Mouse (Mus musculus): Measurements from ENCODE around the gene Cnksr1. TPM values are rescaled to one million over a fixed set of nuclear protein-coding genes. Genes with fewer than 3 reads are reported as not detected.
A peak's percentile ranks its signal among the peaks of the same experiment; 100 is the strongest.

Cnksr1 gene
- 0.81 and 1.5 TPM in 2 replicates for polyA plus RNA-seq (2014; fragmentation: Nextera tagmentation; extraction: Ambion mirVana)

DNA sequence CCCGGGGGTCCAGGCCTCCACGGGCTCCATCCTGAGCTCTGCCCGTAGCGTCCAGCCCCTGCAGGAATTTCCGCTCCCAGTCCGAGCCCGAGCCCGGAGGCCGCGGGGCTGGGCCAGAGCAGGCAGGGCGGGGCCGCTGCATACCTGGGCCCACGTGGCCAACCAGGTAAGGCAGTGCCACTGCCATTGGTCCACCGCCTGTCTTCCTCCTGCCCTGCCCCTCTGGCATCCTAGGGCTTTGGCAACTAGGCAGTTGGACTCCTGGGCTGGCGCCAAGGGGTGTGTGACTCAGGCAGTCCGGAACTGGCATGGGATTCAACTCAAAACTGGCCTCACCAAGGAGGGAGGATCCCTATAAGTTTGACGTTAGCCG lies at the start of gene Cnksr1:
Cnksr1 (minus strand) TSS at position 121 of the 373 bp plus-strand sequence.
- ATAC-seq (ENCODE audit: insufficient number of reproducible peaks, low FRiP score, low TSS enrichment, low read depth) (no peak), DNase-seq (ENCODE audit: low spot score) (peak; percentile 45)
- H3K9me3 ChIP-seq (ENCODE audit: control insufficient read depth, low read length), result no peaks in the 10 kb centered on the region
- peaks cover 4% of the 10 kb centered on the region; the same call in 1 of the 2 replicates for H3K4me1 ChIP-seq (ENCODE audit: control insufficient read depth, insufficient read depth, low read length)
- peaks cover 19% of the 10 kb centered on the region for H3K27me3 ChIP-seq (ENCODE audit: control insufficient read depth, insufficient read depth, low read length)
- WGBS, result 1% methylated on average over 18 of the region's 18 CpGs
- peak within 1 kb of the TSS; percentile 35 for H3K4me2 ChIP-seq (ENCODE audit: low read depth, severe bottlenecking)
- H3K9ac ChIP-seq (ENCODE audit: low read length), result no peak within 1 kb of the TSS
- no peaks in the 10 kb centered on the region for H3K36me3 ChIP-seq (ENCODE audit: control insufficient read depth, insufficient read depth, low read length)
- H3K27ac ChIP-seq (replicated peaks; ENCODE audit: low read depth, low read length), result no peak within 1 kb of the TSS
- peak within 1 kb of the TSS; percentile 11 for H3K4me3 ChIP-seq (ENCODE audit: low read depth, low read length)

DNA sequence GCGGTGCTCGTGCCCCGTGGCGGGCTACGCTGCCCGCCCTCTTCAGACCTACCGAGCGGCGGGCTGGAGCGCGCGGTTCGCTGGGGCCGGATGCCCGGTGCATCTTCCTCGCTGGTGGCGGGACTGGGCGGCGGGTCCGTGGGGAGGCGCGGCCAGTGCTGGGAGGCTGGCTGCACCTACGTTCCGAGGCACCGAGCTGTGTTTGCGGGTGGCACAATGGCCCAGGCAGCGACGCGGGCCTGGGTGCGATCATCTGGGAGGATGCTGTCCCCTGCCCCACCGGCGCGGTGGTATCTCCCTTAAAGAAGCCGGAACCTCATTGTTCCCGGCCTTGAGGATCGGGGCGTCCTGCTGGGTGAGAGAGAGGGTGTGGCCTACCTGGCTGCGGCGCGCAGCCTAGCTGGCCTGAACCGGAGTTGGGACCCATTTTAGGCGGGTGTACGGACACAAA lies 49.4 kb upstream of the Cnksr1 start, which contains the start of gene Pdik1l:
Pdik1l (minus strand) TSS at position 321 of the 451 bp plus-strand sequence.
- Histone ChIP-seq H3K27me3 (ENCODE audit: control insufficient read depth, insufficient read depth, low read length) (no peaks in the 10 kb centered on the region), H3K4me2 (ENCODE audit: low read depth, severe bottlenecking) (peak within 1 kb of the TSS; percentile 95), H3K9me3 (ENCODE audit: control insufficient read depth, low read length) (no peaks in the 10 kb centered on the region), H3K4me1 (ENCODE audit: control insufficient read depth, insufficient read depth, low read length) (peaks cover 11% of the 10 kb centered on the region), H3K9ac (ENCODE audit: low read length) (peak within 1 kb of the TSS; percentile 99), H3K27ac (replicated peaks; ENCODE audit: low read depth, low read length) (peak within 1 kb of the TSS; percentile 98), H3K4me3 (ENCODE audit: low read depth, low read length) (peak within 1 kb of the TSS; percentile 99), H3K36me3 (ENCODE audit: control insufficient read depth, insufficient read depth, low read length) (no peaks in the 10 kb centered on the region; the same call in 1 of the 2 replicates)
- WGBS, result under 1% methylated on average over 39 of the region's 43 CpGs
- peak; percentile 82 for ATAC-seq (ENCODE audit: insufficient number of reproducible peaks, low FRiP score, low TSS enrichment, low read depth)
- peak; percentile 86 for DNase-seq (ENCODE audit: low spot score)

- DNase-seq (ENCODE audit: low spot score) (peak; percentile 97), ATAC-seq (ENCODE audit: insufficient number of reproducible peaks, low FRiP score, low TSS enrichment, low read depth) (peak; percentile 91)
- Histone ChIP-seq H3K9me3 (ENCODE audit: control insufficient read depth, low read length) (no peaks in the 10 kb centered on the region), H3K36me3 (ENCODE audit: control insufficient read depth, insufficient read depth, low read length) (no peaks in the 10 kb centered on the region; the same call in 1 of the 2 replicates), H3K4me2 (ENCODE audit: low read depth, severe bottlenecking) (peak overlapping the region; percentile 95), H3K27me3 (ENCODE audit: control insufficient read depth, insufficient read depth, low read length) (no peaks in the 10 kb centered on the region), H3K4me1 (ENCODE audit: control insufficient read depth, insufficient read depth, low read length) (peaks cover 11% of the 10 kb centered on the region), H3K9ac (ENCODE audit: low read length) (peak overlapping the region; percentile 99), H3K27ac (replicated peaks; ENCODE audit: low read depth, low read length) (peak overlapping the region; percentile 98), H3K4me3 (ENCODE audit: low read depth, low read length) (peak overlapping the region; percentile 99)
- under 1% methylated on average over 57 of the region's 59 CpGs for WGBS
Measured at GRCm38 (mm10) chr4:134287168-134287564, 49.0 kb upstream of the Cnksr1 start.

DNA sequence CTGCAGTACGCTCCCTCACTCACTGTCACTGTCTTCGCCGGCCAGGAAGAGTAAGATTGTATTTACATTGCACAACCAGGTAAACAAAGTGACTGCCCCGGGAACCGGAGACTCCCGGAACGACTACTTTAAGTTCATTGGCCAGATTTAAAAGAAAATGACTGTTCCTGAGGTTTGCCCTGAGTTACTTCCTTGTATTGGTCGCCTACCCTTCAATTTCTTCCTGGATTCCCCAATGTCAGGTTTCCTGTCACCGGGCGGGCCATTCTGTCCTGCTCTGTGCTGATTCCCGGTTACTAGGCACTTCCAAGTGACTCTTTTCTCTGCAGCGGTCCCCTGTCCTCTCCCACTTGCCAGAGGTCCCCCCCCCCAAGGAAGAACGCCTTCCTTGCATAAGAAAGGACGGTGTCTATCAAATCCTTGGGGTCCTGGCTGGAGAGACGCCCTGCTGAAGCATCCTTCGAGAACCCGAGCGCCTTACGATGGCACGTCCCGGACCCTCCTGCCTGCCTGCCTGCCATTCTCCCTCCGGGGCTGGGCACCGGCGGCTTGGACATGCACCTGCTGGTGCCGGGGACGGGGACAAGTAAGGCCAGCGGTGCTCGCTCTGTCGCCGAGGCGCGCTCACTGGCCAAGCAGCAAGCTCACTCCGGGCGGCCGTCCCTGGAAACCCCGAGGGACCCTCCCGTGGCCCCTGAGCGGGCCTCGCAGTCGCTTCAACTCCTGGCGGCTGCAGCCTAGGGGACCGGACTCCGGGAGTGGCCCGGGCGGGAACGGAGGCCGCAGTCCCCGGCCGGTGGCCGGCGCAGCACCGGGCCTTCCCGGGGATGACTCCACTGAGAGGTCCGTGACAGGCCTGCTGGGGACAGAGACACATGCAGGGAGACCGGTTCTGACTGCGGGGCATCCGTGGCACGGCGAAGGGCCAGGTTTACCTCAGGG lies 48.3 kb upstream of the Cnksr1 start:
- no peaks in the 10 kb centered on the region for H3K9me3 ChIP-seq (ENCODE audit: control insufficient read depth, low read length)
- no peaks in the 10 kb centered on the region for H3K27me3 ChIP-seq (ENCODE audit: control insufficient read depth, insufficient read depth, low read length)
- no peaks in the 10 kb centered on the region; the same call in 1 of the 2 replicates for H3K36me3 ChIP-seq (ENCODE audit: control insufficient read depth, insufficient read depth, low read length)
- no peak for DNase-seq (ENCODE audit: low spot score)
- peak overlapping the region; percentile 99 for H3K4me3 ChIP-seq (ENCODE audit: low read depth, low read length)
- H3K9ac ChIP-seq (ENCODE audit: low read length), result peak overlapping the region; percentile 99
- 0 out of 2 replicates have a peak, but pooled peaks have one; percentile 2 for ATAC-seq (ENCODE audit: insufficient number of reproducible peaks, low FRiP score, low TSS enrichment, low read depth)
- H3K4me1 ChIP-seq (ENCODE audit: control insufficient read depth, insufficient read depth, low read length), result peaks cover 11% of the 10 kb centered on the region
- 3% methylated on average over 59 of the region's 59 CpGs for WGBS
- peak overlapping the region; percentile 95 for H3K4me2 ChIP-seq (ENCODE audit: low read depth, severe bottlenecking)
- no peak overlapping the region; the same call in 1 of the 2 replicates for H3K27ac ChIP-seq (replicated peaks; ENCODE audit: low read depth, low read length)

GRCm38 (mm10) chr4:134284942-134285341 lies 46.7 kb upstream of the Cnksr1 start:
- H3K9me3 ChIP-seq (ENCODE audit: control insufficient read depth, low read length), result no peaks in the 10 kb centered on the region
- no peak overlapping the region for H3K9ac ChIP-seq (ENCODE audit: low read length)
- DNase-seq (ENCODE audit: low spot score) (no peak), ATAC-seq (ENCODE audit: insufficient number of reproducible peaks, low FRiP score, low TSS enrichment, low read depth) (no peak)
- H3K27ac ChIP-seq (replicated peaks; ENCODE audit: low read depth, low read length), result no peak overlapping the region
- WGBS, result 94% methylated on average over 2 of the region's 2 CpGs
- peaks cover 11% of the 10 kb centered on the region for H3K4me1 ChIP-seq (ENCODE audit: control insufficient read depth, insufficient read depth, low read length)
- no peak overlapping the region for H3K4me3 ChIP-seq (ENCODE audit: low read depth, low read length)
- H3K27me3 ChIP-seq (ENCODE audit: control insufficient read depth, insufficient read depth, low read length), result no peaks in the 10 kb centered on the region
- H3K36me3 ChIP-seq (ENCODE audit: control insufficient read depth, insufficient read depth, low read length), result peaks cover 2% of the 10 kb centered on the region; the same call in 1 of the 2 replicates
- no peak overlapping the region for H3K4me2 ChIP-seq (ENCODE audit: low read depth, severe bottlenecking)

- H3K9ac ChIP-seq (ENCODE audit: low read length), result no peak overlapping the region
- no peak for ATAC-seq (ENCODE audit: insufficient number of reproducible peaks, low FRiP score, low TSS enrichment, low read depth)
- H3K9me3 ChIP-seq (ENCODE audit: control insufficient read depth, low read length), result no peaks in the 10 kb centered on the region
- H3K4me3 ChIP-seq (ENCODE audit: low read depth, low read length), result no peak overlapping the region
- no peak overlapping the region for H3K27ac ChIP-seq (replicated peaks; ENCODE audit: low read depth, low read length)
- H3K36me3 ChIP-seq (ENCODE audit: control insufficient read depth, insufficient read depth, low read length), result peaks cover 9% of the 10 kb centered on the region; the same call in 1 of the 2 replicates
- WGBS, result 6% methylated on average over 14 of the region's 14 CpGs
- no peaks in the 10 kb centered on the region for H3K27me3 ChIP-seq (ENCODE audit: control insufficient read depth, insufficient read depth, low read length)
- peak overlapping the region; percentile 16; the same call in 1 of the 2 replicates for H3K4me2 ChIP-seq (ENCODE audit: low read depth, severe bottlenecking)
- H3K4me1 ChIP-seq (ENCODE audit: control insufficient read depth, insufficient read depth, low read length), result no peaks in the 10 kb centered on the region
- peak; percentile 41 for DNase-seq (ENCODE audit: low spot score)
Measured at GRCm38 (mm10) chr4:134273417-134274345, 35.5 kb upstream of the Cnksr1 start.

DNA sequence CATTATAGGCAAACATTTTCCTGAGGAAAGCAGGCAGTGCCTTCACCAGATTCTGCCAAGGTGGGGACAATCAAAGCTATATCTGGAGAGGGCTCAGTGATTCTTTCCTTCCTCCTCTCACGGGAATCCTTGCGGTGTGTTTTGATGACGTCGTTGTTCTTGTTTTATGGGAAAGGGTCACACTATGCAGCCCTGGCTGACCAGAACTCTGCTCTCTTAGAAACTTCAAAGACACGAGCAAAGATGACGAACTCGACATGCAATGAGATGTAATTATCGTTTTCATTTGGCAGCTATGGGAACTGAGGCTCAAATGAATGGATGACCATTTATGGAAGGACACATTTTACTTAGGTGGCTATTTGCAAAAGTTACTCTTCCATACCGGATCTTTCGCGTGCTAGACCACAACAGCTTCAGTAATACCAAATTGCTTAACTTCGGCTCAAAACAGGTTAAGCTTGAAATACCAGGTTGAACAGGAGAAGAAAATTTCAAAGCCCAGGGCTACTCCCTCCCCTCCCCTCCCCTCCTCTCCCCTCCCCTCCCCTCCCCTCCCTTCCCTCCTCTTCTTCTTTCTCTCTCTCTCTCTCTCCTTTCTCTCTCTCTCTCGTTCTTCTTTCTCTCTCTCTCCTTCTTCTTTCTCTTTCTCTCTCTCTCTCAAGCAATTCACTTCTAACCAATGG lies 34.7 kb upstream of the Cnksr1 start:
- no peaks in the 10 kb centered on the region for H3K4me1 ChIP-seq (ENCODE audit: control insufficient read depth, insufficient read depth, low read length)
- WGBS, result 21% methylated on average over 12 of the region's 13 CpGs
- no peak overlapping the region for H3K4me3 ChIP-seq (ENCODE audit: low read depth, low read length)
- no peak overlapping the region for H3K9ac ChIP-seq (ENCODE audit: low read length)
- H3K27ac ChIP-seq (replicated peaks; ENCODE audit: low read depth, low read length), result no peak overlapping the region
- ATAC-seq (ENCODE audit: insufficient number of reproducible peaks, low FRiP score, low TSS enrichment, low read depth) (no peak), DNase-seq (ENCODE audit: low spot score) (no peak)
- no peaks in the 10 kb centered on the region for H3K27me3 ChIP-seq (ENCODE audit: control insufficient read depth, insufficient read depth, low read length)
- H3K36me3 ChIP-seq (ENCODE audit: control insufficient read depth, insufficient read depth, low read length), result peaks cover 5% of the 10 kb centered on the region; the same call in 1 of the 2 replicates
- peak overlapping the region; percentile 20; the same call in 1 of the 2 replicates for H3K4me2 ChIP-seq (ENCODE audit: low read depth, severe bottlenecking)
- no peaks in the 10 kb centered on the region for H3K9me3 ChIP-seq (ENCODE audit: control insufficient read depth, low read length)
